Mouse (Mus musculus): ENCODE measurements around the gene Mrpl14. TPM values are rescaled to one million over a fixed set of nuclear protein-coding genes. Genes with fewer than 3 reads are reported as not detected.
A peak's percentile ranks its signal among the peaks of the same experiment; 100 is the strongest.

The Mrpl14 gene
- polyA plus RNA-seq, 1 experiment from 2014 or later: 155 TPM

DNA sequence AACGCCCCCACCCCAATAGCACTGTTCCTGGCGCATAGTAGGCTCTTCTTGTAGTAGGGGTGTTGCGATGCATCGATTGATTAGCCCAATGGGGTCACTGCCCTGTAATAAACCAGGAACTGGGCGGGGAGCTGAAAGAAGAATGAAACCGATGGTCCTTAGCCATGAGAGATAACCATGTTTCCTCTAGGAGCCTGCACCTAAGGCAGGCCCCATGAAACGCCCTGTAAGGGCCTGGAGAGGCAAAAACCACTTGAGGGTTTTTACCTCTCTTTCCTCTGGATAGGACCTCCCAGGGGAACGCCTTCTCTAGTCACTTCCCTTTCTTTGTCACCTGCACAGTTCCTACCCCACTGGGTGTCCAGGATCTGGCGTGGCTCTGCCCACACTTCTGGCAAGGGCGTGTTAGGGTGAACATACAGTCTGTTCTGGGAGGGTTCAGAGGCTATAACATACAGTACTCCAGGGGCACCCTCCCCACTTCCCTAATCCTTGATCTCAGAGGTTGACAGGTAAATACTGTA is 51.0 kb downstream of the Mrpl14 start:
- Histone ChIP-seq H3K27me3 (ENCODE audit: control insufficient read depth, insufficient read depth, low read length) (no peaks in the 10 kb centered on the region; the same call in 1 of the 2 replicates), H3K4me3 (ENCODE audit: control insufficient read depth in 1 of 2, insufficient read depth in 1 of 2, low read depth in 1 of 2, low read length in 2 of 2) (peak overlapping the region; percentile 46 to 55), H3K4me1 (ENCODE audit: control insufficient read depth in 2 of 2, insufficient read depth in 2 of 2, low read length in 2 of 2) (peaks cover 36 to 40% of the 10 kb centered on the region in 2 experiments), H3K4me2 (ENCODE audit: low read length) (peak overlapping the region; percentile 87), H3K36me3 (ENCODE audit: control insufficient read depth, insufficient read depth, low read length) (no peaks in the 10 kb centered on the region), H3K9ac (ENCODE audit: low read length) (peak overlapping the region; percentile 89), H3K27ac (replicated peaks in 1 of 2; ENCODE audit: control insufficient read depth in 1 of 2, insufficient read depth in 1 of 2, low read depth in 2 of 2, low read length in 2 of 2) (peak overlapping the region; percentile 72 to 92), H3K9me3 (ENCODE audit: control insufficient read depth, low read length) (no peaks in the 10 kb centered on the region)
- 0 out of 2 replicates have a peak, but pooled peaks have one; percentile 1 for ATAC-seq (ENCODE audit: insufficient number of reproducible peaks, insufficient read depth, low FRiP score, low read depth)
- 21% methylated on average over 10 of the region's 10 CpGs for WGBS

DNA sequence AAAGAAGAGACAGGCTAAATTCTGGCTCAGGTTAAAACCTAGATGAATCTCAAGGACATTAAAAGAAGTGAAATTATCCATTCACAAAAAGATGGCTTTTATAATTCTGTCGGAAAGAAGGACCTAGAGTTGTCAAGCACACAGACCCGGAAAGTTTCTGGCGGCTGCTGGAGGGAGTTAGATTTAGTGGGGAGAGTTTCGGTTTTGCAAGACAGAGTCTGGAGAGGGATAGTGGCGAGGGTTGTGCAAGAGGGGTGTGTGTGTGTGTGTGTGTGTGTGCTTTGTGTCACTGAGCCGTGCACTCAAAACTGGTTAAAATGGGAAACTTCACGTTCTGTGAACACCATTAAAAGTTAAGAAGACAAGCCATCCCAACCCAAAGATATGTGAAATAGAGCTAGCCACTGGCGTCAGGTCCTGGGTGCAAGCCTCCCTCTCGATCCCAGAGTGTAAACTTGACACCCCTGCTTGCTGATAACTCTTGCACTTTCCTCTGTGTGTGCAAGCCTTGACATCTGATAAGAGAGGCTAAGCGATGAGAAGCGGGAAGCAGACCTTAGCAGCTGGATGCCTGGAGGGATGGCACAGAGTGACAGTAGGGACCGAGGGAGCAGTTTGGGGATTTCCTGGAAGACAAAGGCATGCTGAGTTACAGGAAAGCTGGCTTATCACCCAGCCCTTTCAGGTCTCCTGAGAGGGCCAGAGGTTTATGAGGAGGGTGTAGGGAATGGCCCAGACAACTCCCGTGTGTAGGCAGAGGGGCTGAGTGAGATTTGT is 56.4 kb downstream of the Mrpl14 start:
- 37% methylated on average over 13 of the region's 13 CpGs for WGBS
- Histone ChIP-seq H3K27me3 (ENCODE audit: control insufficient read depth, insufficient read depth, low read length) (no peaks in the 10 kb centered on the region), H3K9ac (ENCODE audit: low read length) (0 out of 2 replicates have a peak overlapping the region, but pooled peaks have one; percentile 25), H3K27ac (replicated peaks in 1 of 2; ENCODE audit: control insufficient read depth in 1 of 2, insufficient read depth in 1 of 2, low read depth in 2 of 2, low read length in 2 of 2) (no peak overlapping the region), H3K4me3 (ENCODE audit: control insufficient read depth in 1 of 2, insufficient read depth in 1 of 2, low read depth in 1 of 2, low read length in 2 of 2) (no peak overlapping the region), H3K4me1 (ENCODE audit: control insufficient read depth in 2 of 2, insufficient read depth in 2 of 2, low read length in 2 of 2) (peaks cover 11 to 17% of the 10 kb centered on the region in 2 experiments), H3K9me3 (ENCODE audit: control insufficient read depth, low read length) (no peaks in the 10 kb centered on the region), H3K4me2 (ENCODE audit: low read length) (no peak overlapping the region), H3K36me3 (ENCODE audit: control insufficient read depth, insufficient read depth, low read length) (no peaks in the 10 kb centered on the region)
- no peak for ATAC-seq (ENCODE audit: insufficient number of reproducible peaks, insufficient read depth, low FRiP score, low read depth)

- Histone ChIP-seq H3K9ac (ENCODE audit: low read length) (no peak overlapping the region), H3K36me3 (ENCODE audit: control insufficient read depth, insufficient read depth, low read length) (no peaks in the 10 kb centered on the region), H3K4me3 (ENCODE audit: control insufficient read depth in 1 of 2, insufficient read depth in 1 of 2, low read depth in 1 of 2, low read length in 2 of 2) (no peak overlapping the region), H3K9me3 (ENCODE audit: control insufficient read depth, low read length) (no peaks in the 10 kb centered on the region), H3K4me2 (ENCODE audit: low read length) (no peak overlapping the region), H3K4me1 (ENCODE audit: control insufficient read depth in 2 of 2, insufficient read depth in 2 of 2, low read length in 2 of 2) (peaks cover 28 to 30% of the 10 kb centered on the region in 2 experiments), H3K27ac (replicated peaks in 1 of 2; ENCODE audit: control insufficient read depth in 1 of 2, insufficient read depth in 1 of 2, low read depth in 2 of 2, low read length in 2 of 2) (no peak overlapping the region), H3K27me3 (ENCODE audit: control insufficient read depth, insufficient read depth, low read length) (no peaks in the 10 kb centered on the region)
- ATAC-seq (ENCODE audit: insufficient number of reproducible peaks, insufficient read depth, low FRiP score, low read depth): no peak
- WGBS: 84% methylated on average over 2 of the region's 2 CpGs
Measured at GRCm38 (mm10) chr17:45745629-45746028, 59.5 kb downstream of the Mrpl14 start.

DNA sequence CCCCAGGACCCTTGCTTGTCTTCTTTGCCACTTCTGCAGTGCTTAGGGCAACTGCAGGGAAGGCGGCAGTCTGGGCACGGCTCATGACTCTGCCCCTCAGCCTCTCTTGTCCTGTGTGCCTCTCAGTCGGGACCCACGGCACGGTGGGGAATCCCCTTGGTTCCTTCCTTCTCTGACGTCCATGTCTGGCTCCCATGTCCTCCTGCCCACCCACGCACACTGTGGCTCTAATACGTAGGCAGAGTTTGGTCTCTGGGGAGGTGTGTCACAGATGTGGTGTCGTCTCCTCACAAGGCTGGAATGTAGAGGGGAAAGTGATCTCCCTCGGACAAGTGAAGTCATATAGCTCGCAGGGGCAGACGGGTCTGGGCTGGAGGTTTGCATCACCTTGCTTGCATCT is 60.6 kb downstream of the Mrpl14 start:
- no peak overlapping the region for H3K27ac ChIP-seq (replicated peaks in 1 of 2; ENCODE audit: control insufficient read depth in 1 of 2, insufficient read depth in 1 of 2, low read depth in 2 of 2, low read length in 2 of 2)
- no peak overlapping the region for H3K9ac ChIP-seq (ENCODE audit: low read length)
- H3K4me1 ChIP-seq (ENCODE audit: control insufficient read depth in 2 of 2, insufficient read depth in 2 of 2, low read length in 2 of 2): peaks cover 28 to 30% of the 10 kb centered on the region in 2 experiments
- no peaks in the 10 kb centered on the region for H3K9me3 ChIP-seq (ENCODE audit: control insufficient read depth, low read length)
- H3K36me3 ChIP-seq (ENCODE audit: control insufficient read depth, insufficient read depth, low read length): no peaks in the 10 kb centered on the region
- ATAC-seq (ENCODE audit: insufficient number of reproducible peaks, insufficient read depth, low FRiP score, low read depth): no peak
- WGBS: 46% methylated on average over 12 of the region's 12 CpGs
- H3K4me2 ChIP-seq (ENCODE audit: low read length): no peak overlapping the region
- H3K27me3 ChIP-seq (ENCODE audit: control insufficient read depth, insufficient read depth, low read length): no peaks in the 10 kb centered on the region
- no peak overlapping the region for H3K4me3 ChIP-seq (ENCODE audit: control insufficient read depth in 1 of 2, insufficient read depth in 1 of 2, low read depth in 1 of 2, low read length in 2 of 2)

DNA sequence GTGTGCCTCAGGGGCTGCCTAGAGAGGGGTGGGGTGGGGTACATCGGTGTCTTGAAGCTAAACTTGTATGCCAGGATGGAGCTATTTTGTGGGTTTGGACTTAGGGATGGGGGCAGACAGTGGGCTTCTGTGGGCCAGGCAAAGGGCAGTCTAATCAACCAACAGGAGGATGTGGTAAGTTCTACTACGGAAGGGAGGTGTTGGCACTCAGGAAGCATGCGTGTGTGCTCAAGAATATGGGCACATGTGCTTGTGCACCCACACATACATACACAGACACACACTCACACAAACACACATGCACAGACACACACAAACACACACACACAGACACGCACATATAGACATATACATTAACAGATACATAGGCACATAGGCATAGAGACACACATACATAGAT is 61.2 kb downstream of the Mrpl14 start:
- no peaks in the 10 kb centered on the region for H3K9me3 ChIP-seq (ENCODE audit: control insufficient read depth, low read length)
- ATAC-seq (ENCODE audit: insufficient number of reproducible peaks, insufficient read depth, low FRiP score, low read depth): no peak
- WGBS: 92% methylated on average over 4 of the region's 4 CpGs
- H3K27me3 ChIP-seq (ENCODE audit: control insufficient read depth, insufficient read depth, low read length): no peaks in the 10 kb centered on the region
- no peak overlapping the region for H3K27ac ChIP-seq (replicated peaks in 1 of 2; ENCODE audit: control insufficient read depth in 1 of 2, insufficient read depth in 1 of 2, low read depth in 2 of 2, low read length in 2 of 2)
- H3K9ac ChIP-seq (ENCODE audit: low read length): no peak overlapping the region
- H3K4me2 ChIP-seq (ENCODE audit: low read length): no peak overlapping the region
- peaks cover 28 to 30% of the 10 kb centered on the region in 2 experiments for H3K4me1 ChIP-seq (ENCODE audit: control insufficient read depth in 2 of 2, insufficient read depth in 2 of 2, low read length in 2 of 2)
- no peak overlapping the region for H3K4me3 ChIP-seq (ENCODE audit: control insufficient read depth in 1 of 2, insufficient read depth in 1 of 2, low read depth in 1 of 2, low read length in 2 of 2)
- no peaks in the 10 kb centered on the region for H3K36me3 ChIP-seq (ENCODE audit: control insufficient read depth, insufficient read depth, low read length)

Other genes starting within 250 kb of the Mrpl14 start
- gene Spats1, start 210.9 kb upstream of the Mrpl14 start, polyA plus RNA-seq (2014; fragmentation: Nextera tagmentation; extraction: Ambion mirVana): 1.8 TPM in 2 replicates
- 13.2 and 15.3 TPM in 2 replicates for gene Aars2, start 179.5 kb upstream of the Mrpl14 start, polyA plus RNA-seq (2014; fragmentation: Nextera tagmentation; extraction: Ambion mirVana)
- gene Tcte1, start 162.9 kb upstream of the Mrpl14 start, polyA plus RNA-seq (2014; fragmentation: Nextera tagmentation; extraction: Ambion mirVana): 0.28 and 0.39 TPM in 2 replicates
- 0.47 and 0.55 TPM in 2 replicates for gene Tmem151b, start 136.6 kb upstream of the Mrpl14 start, polyA plus RNA-seq (2014; fragmentation: Nextera tagmentation; extraction: Ambion mirVana)
- 2.7 and 2.9 TPM in 2 replicates for gene Nfkbie, start 130.6 kb upstream of the Mrpl14 start, polyA plus RNA-seq (2014; fragmentation: Nextera tagmentation; extraction: Ambion mirVana)
- gene Slc35b2, start 122.4 kb upstream of the Mrpl14 start, polyA plus RNA-seq (2014; fragmentation: Nextera tagmentation; extraction: Ambion mirVana): 91.3 and 92.4 TPM in 2 replicates
- 1,215 and 1,233 TPM in 2 replicates for gene Hsp90ab1, start 113.1 kb upstream of the Mrpl14 start, polyA plus RNA-seq (2014; fragmentation: Nextera tagmentation; extraction: Ambion mirVana)
- gene Slc29a1, start 86.7 kb upstream of the Mrpl14 start, polyA plus RNA-seq (2014; fragmentation: Nextera tagmentation; extraction: Ambion mirVana): 84.7 and 87.8 TPM in 2 replicates
- not detected in 2 replicates for gene Mymx, start 84.2 kb upstream of the Mrpl14 start, polyA plus RNA-seq (2014; fragmentation: Nextera tagmentation; extraction: Ambion mirVana)
- 0.12 TPM in 1 of 2 replicates, not detected in the other for gene Capn11, start 27.0 kb upstream of the Mrpl14 start, polyA plus RNA-seq (2014; fragmentation: Nextera tagmentation; extraction: Ambion mirVana)
- gene Tmem63b, start 583 bp downstream of the Mrpl14 start, polyA plus RNA-seq (2014; fragmentation: Nextera tagmentation; extraction: Ambion mirVana): 31.2 and 32.4 TPM in 2 replicates
- gene 1600014C23Rik, start 47.5 kb downstream of the Mrpl14 start, polyA plus RNA-seq (2014; fragmentation: Nextera tagmentation; extraction: Ambion mirVana): 0.73 and 1.0 TPM in 2 replicates

Measured in heart, embryonic 14.5 days (tissue).